Mouse (Mus musculus) CH12.LX (cell line): ENCODE data around the gene Lamb2.

Experiments used
- CTCF ChIP-seq, 2 experiments: IDR thresholded peaks in 1 of 2; conservative IDR thresholded peaks in 1 of 2; 2 replicates each; pipeline ENCODE4 v1.5.1; 2011 to 2012; ENCODE audit warnings: low read depth in 2 of 2, low read length in 2 of 2, improper control_type of control experiment in 1 of 2, inconsistent platforms in 1 of 2, mild to moderate bottlenecking in 1 of 2, moderate library complexity in 1 of 2
- E2F4 ChIP-seq: IDR thresholded peaks from 2 replicates; pipeline ENCODE4 v1.6.1; 2011; ENCODE audit warnings: low read depth, low read length, improper control_type of control experiment; ENCODE audit not compliant: insufficient replicate concordance
- EP300 ChIP-seq: IDR thresholded peaks from 2 replicates; pipeline ENCODE4 v1.6.1; 2011; ENCODE audit warnings: low read length, improper control_type of control experiment
- MAX ChIP-seq: IDR thresholded peaks from 2 replicates; pipeline ENCODE4 v1.6.1; 2011; ENCODE audit warnings: low read length, improper control_type of control experiment
- POLR2A ChIP-seq: IDR thresholded peaks from 2 replicates; pipeline ENCODE4 v1.6.1; 2011; ENCODE audit warnings: low read depth, mild to moderate bottlenecking, improper control_type of control experiment, low read length
- SMC3 ChIP-seq: IDR thresholded peaks from 2 replicates; pipeline ENCODE4 v1.6.1; 2011; ENCODE audit warnings: low read depth, low read length, improper control_type of control experiment
- TCF12 ChIP-seq: IDR thresholded peaks from 2 replicates; pipeline ENCODE4 v1.6.1; 2014; ENCODE audit warnings: low read depth, mild to moderate bottlenecking, inconsistent platforms, low read length, improper control_type of control experiment

DNA sequence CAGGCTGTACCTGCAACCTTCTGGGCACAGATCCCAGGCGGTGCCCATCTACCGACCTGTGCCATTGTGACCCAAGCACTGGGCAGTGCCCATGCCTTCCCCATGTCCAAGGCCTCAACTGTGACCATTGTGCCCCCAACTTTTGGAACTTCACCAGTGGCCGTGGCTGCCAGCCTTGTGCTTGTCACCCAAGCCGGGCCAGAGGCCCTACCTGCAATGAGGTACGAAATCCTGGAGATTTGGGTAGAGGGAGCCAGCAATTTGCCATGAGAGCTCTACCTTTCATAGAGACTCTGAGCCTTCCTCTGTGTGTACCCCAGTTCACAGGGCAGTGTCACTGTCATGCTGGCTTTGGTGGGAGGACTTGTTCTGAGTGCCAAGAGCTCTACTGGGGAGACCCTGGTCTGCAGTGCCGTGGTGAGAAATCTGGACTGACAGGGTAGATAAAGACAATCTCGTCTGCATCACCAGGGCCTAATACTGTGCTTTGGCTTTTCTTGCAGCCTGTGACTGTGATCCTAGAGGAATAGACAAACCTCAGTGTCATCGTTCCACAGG lies 7.5 kb downstream of the Lamb2 start:
- TF ChIP-seq CTCF (conservative IDR thresholded peaks at IDR 0.05 in 1 of 2, IDR thresholded peaks at IDR 0.05 in 1 of 2; ENCODE audit: low read depth in 2 of 2, low read length in 2 of 2) (no peak), POLR2A (no peak), MAX (no peak), E2F4 (no peak), SMC3 (no peak), TCF12 (no peak), EP300 (no peak)
